Mouse (Mus musculus) hindbrain, postnatal 0 days (tissue): ENCODE results near the gene Ap1g1. TPM values are rescaled to one million over a fixed set of nuclear protein-coding genes. Genes with fewer than 3 reads are reported as not detected.

Experiments
- ATAC-seq: fragments of 200-750 bp; cut with Nextera tagmentation; 2 replicates; pipeline ENCODE4 v1.8.0; 2017; ENCODE audit warnings: mild to moderate bottlenecking, moderate TSS enrichment, moderate library complexity
- DNase-seq: peaks from one replicate; pipeline ENCODE4 v3.0.0-alpha.2; 2015; ENCODE audit warnings: low spot score
- H3K27ac ChIP-seq: fragments of 300-500 bp; sonication (generic); 2 replicates; pipeline ENCODE4 v1.5.1; 2014; ENCODE audit warnings: mild to moderate bottlenecking
- H3K27me3 ChIP-seq: fragments of 300-500 bp; sonication (generic); 2 replicates; pipeline ENCODE4 v1.6.1; 2014; ENCODE audit warnings: low read length, mixed read lengths; ENCODE audit not compliant: insufficient read depth
- H3K36me3 ChIP-seq: fragments of 300-500 bp; sonication (generic); 2 replicates; pipeline ENCODE4 v1.6.1; 2014; ENCODE audit warnings: low read length, mixed read lengths; ENCODE audit not compliant: insufficient read depth
- H3K4me1 ChIP-seq: fragments of 300-500 bp; sonication (generic); 2 replicates; pipeline ENCODE4 v1.6.1; 2014; ENCODE audit warnings: antibody characterized with exemption, low read length, mixed read lengths; ENCODE audit not compliant: insufficient read depth
- H3K4me2 ChIP-seq: fragments of 300-500 bp; sonication (generic); 2 replicates; pipeline ENCODE4 v1.6.1; 2014; ENCODE audit warnings: low read depth, mild to moderate bottlenecking, low read length, moderate library complexity, mixed read lengths
- H3K4me3 ChIP-seq: fragments of 300-500 bp; sonication (generic); 2 replicates; pipeline ENCODE4 v1.5.1; 2014; ENCODE audit warnings: low read length
- H3K9ac ChIP-seq: fragments of 300-500 bp; sonication (generic); replicated peaks from 2 replicates; pipeline ENCODE4 v1.6.1; 2014; ENCODE audit warnings: mild to moderate bottlenecking, low read length, moderate library complexity, mixed read lengths
- H3K9me3 ChIP-seq: fragments of 300-500 bp; sonication (generic); 2 replicates; pipeline ENCODE4 v1.6.1; 2016; ENCODE audit warnings: low read length, mixed read lengths
- CTCF ChIP-seq: IDR thresholded peaks from 2 replicates; pipeline ENCODE4 v1.5.1; 2016; ENCODE audit warnings: antibody characterized with exemption, control low read depth, low read depth
- WGBS: fragments of 180-500 bp; shearing (Covaris S2); extraction: QIAGEN DNeasy Blood & Tissue Kit; methylation state at CpG from one replicate; pipeline ENCODE4 v1.1.7; 2014; 5-methylcytosine and 5-hydroxymethylcytosine counted together
- polyA plus RNA-seq: library from polyadenylated mRNA; unstranded; fragments of >200 nt; fragmentation: Nextera tagmentation; extraction: Ambion mirVana; gene quantifications from 2 replicates; pipeline ENCODE4 v1.2.1, GENCODE M21; 2015
- total RNA-seq: library from RNA; depleted of rRNA; stranded (reverse); fragments of >200 nt; gene quantifications from 2 replicates; pipeline ENCODE4 v1.2.3, GENCODE M21; 2014

Ap1g1 gene
- total and polyA plus RNA-seq, 2 experiments from 2014 or later, result 34.0 to 67.9 TPM

DNA sequence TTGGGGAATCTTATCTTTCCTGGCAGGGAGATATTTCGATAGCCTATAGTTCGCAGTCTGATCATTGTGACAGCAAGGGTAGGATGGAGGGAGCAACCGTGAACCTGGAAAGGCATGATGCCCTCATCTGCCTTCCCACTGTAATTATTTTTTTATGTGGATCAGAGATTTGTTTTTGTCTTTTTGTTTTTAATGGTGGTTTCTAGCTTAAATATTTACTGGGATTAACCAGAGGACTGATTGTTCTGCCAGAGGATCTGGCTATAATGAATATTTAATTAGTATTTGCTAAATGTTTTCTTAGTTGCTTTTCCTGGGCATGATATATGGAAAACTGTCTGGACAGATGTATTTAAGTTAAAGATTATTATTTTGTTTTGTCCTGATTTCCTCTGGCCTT lies 24.9 kb downstream of the Ap1g1 start:
- WGBS, result 93% methylated on average over 3 of the region's 3 CpGs
- Histone ChIP-seq H3K27ac (no peak overlapping the region), H3K9ac (no peak overlapping the region), H3K9me3 (no peaks in the 10 kb centered on the region), H3K4me3 (no peak overlapping the region), H3K36me3 (no peaks in the 10 kb centered on the region), H3K4me2 (no peak overlapping the region), H3K27me3 (no peaks in the 10 kb centered on the region), H3K4me1 (no peaks in the 10 kb centered on the region)
- no peak for TF ChIP-seq CTCF
- ATAC-seq, result no peak
- DNase-seq, result no peak

DNA sequence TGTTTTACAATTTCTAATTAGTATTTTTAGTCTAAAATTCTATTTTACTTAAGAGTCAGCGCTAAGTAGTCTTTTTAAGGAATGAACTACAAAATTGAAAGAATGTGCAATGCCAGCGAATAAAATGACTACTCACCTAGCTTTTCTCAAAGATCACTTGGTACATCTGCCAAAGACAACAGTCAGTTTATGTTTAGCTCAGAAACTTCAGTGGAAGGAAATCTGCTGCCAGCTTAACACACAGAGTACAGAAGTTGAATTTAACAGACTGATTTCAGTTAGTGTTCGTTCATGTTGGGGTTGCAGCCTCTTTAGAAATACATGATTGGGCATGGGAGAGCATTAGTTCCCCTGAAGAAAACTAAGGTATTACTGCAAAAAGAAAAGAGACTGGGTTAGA lies 25.4 kb downstream of the Ap1g1 start:
- H3K27ac ChIP-seq, result no peak overlapping the region
- H3K36me3 ChIP-seq, result no peaks in the 10 kb centered on the region
- TF ChIP-seq CTCF, result no peak
- DNase-seq (no peak), ATAC-seq (no peak)
- no peaks in the 10 kb centered on the region for H3K4me1 ChIP-seq
- H3K4me2 ChIP-seq, result no peak overlapping the region
- WGBS, result 89% methylated on average over 3 of the region's 3 CpGs
- no peak overlapping the region for H3K4me3 ChIP-seq
- no peaks in the 10 kb centered on the region for H3K27me3 ChIP-seq
- H3K9me3 ChIP-seq, result no peaks in the 10 kb centered on the region
- H3K9ac ChIP-seq, result no peak overlapping the region

GRCm38 (mm10) chr8:109806522-109806921 lies 28.2 kb downstream of the Ap1g1 start:
- DNase-seq (no peak), ATAC-seq (no peak)
- H3K36me3 ChIP-seq, result no peaks in the 10 kb centered on the region
- no peaks in the 10 kb centered on the region for H3K27me3 ChIP-seq
- no peaks in the 10 kb centered on the region for H3K9me3 ChIP-seq
- no peak overlapping the region for H3K4me2 ChIP-seq
- H3K4me3 ChIP-seq, result no peak overlapping the region
- 69% methylated on average over 3 of the region's 3 CpGs for WGBS
- no peak overlapping the region for H3K9ac ChIP-seq
- H3K4me1 ChIP-seq, result no peaks in the 10 kb centered on the region
- no peak overlapping the region for H3K27ac ChIP-seq
- no peak for TF ChIP-seq CTCF

- Histone ChIP-seq H3K36me3 (no peaks in the 10 kb centered on the region), H3K4me1 (no peaks in the 10 kb centered on the region), H3K4me3 (no peak overlapping the region), H3K9ac (no peak overlapping the region), H3K9me3 (no peaks in the 10 kb centered on the region), H3K27me3 (no peaks in the 10 kb centered on the region), H3K4me2 (no peak overlapping the region), H3K27ac (no peak overlapping the region)
- TF ChIP-seq CTCF, result no peak
- 93% methylated on average over 7 of the region's 7 CpGs for WGBS
- no peak for DNase-seq
- ATAC-seq, result no peak
Observed at GRCm38 (mm10) chr8:109807401-109808119, 29.2 kb downstream of the Ap1g1 start.

GRCm38 (mm10) chr8:109808120-109808447 lies 29.7 kb downstream of the Ap1g1 start:
- no peaks in the 10 kb centered on the region for H3K9me3 ChIP-seq
- peak; percentile 23; the same call in 1 of the 2 replicates for TF ChIP-seq CTCF
- no peaks in the 10 kb centered on the region for H3K27me3 ChIP-seq
- H3K4me1 ChIP-seq, result no peaks in the 10 kb centered on the region
- no peaks in the 10 kb centered on the region for H3K36me3 ChIP-seq
- H3K4me3 ChIP-seq, result no peak overlapping the region
- H3K27ac ChIP-seq, result no peak overlapping the region
- DNase-seq (no peak), ATAC-seq (no peak)
- H3K9ac ChIP-seq, result no peak overlapping the region
- no peak overlapping the region for H3K4me2 ChIP-seq

DNA sequence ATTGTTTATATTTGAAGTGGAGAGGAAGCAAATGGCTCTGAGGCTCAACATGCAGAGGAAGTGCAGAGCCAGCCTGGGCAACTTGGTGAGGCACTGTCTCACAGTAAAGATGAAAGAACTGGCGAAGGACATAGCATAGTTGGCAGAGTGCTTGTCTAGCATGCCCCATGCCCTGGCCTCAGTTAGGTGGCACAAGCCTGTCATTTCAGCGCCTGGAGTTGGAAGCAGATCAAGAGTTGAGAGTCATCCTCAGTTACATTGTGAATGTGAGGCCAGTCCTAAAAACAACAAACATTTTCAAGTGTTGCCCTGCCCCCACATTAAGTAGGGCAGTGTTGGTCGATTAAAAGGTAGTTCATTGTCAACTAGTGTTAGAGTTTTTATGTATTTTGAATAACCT lies 32.1 kb downstream of the Ap1g1 start:
- H3K4me3 ChIP-seq, result no peak overlapping the region
- no peak overlapping the region for H3K9ac ChIP-seq
- H3K36me3 ChIP-seq, result no peaks in the 10 kb centered on the region
- no peak for TF ChIP-seq CTCF
- H3K9me3 ChIP-seq, result no peaks in the 10 kb centered on the region
- H3K27ac ChIP-seq, result no peak overlapping the region
- no peaks in the 10 kb centered on the region for H3K27me3 ChIP-seq
- ATAC-seq (no peak), DNase-seq (no peak)
- no peak overlapping the region for H3K4me2 ChIP-seq
- 62% methylated on average over 3 of the region's 3 CpGs for WGBS
- H3K4me1 ChIP-seq, result no peaks in the 10 kb centered on the region

DNA sequence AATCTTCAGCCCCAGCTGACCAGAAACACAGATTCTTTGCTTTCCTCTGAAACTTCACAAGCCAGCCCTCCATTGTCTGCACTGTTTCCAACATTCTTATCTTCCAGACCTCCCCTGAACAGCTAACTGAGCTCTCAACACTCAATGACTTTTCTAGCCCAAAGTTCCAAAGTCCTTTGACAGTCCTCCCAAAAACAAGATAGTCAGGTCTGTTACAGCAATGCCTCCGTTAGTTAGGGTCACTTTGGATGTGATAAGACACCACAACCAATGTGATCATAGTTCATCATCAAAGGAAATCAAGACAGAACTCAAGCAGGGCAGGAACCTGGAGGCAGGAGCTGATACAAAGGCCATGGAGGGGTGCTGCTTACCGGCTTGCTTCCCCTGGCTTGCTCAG lies 36.9 kb downstream of the Ap1g1 start:
- no peak for TF ChIP-seq CTCF
- DNase-seq (no peak), ATAC-seq (no peak)
- no peak overlapping the region for H3K27ac ChIP-seq
- no peak overlapping the region for H3K9ac ChIP-seq
- no peak overlapping the region for H3K4me2 ChIP-seq
- no peaks in the 10 kb centered on the region for H3K27me3 ChIP-seq
- H3K4me3 ChIP-seq, result no peak overlapping the region
- no peaks in the 10 kb centered on the region for H3K4me1 ChIP-seq
- no peaks in the 10 kb centered on the region for H3K9me3 ChIP-seq
- 100% methylated on average over 2 of the region's 2 CpGs for WGBS
- H3K36me3 ChIP-seq, result no peaks in the 10 kb centered on the region
